Mouse (Mus musculus) limb, embryonic 13.5 days (tissue): ENCODE results near the gene Gm1604a. TPM values are rescaled to one million over a fixed set of nuclear protein-coding genes. Genes with fewer than 3 reads are reported as not detected.

ENCODE experiments used
- polyA plus RNA-seq: library from polyadenylated mRNA; unstranded; fragments of >200 nt; fragmentation: Nextera tagmentation; extraction: Ambion mirVana; gene quantifications from 2 replicates; pipeline ENCODE4 v1.2.1, GENCODE M21; 2015

Gm1604a gene
- polyA plus RNA-seq, 1 experiment from 2014 or later, result not detected

Other genes starting within 250 kb of the Gm1604a start
- 47.5 and 51.9 TPM in 2 replicates for gene Ezr, start 242.8 kb upstream of the Gm1604a start, polyA plus RNA-seq
- 42.9 and 45.8 TPM in 2 replicates for gene Rsph3b, start 76.9 kb upstream of the Gm1604a start, polyA plus RNA-seq
- 61.3 and 61.8 TPM in 2 replicates for gene Tagap1, start 64.4 kb upstream of the Gm1604a start, polyA plus RNA-seq
- gene Rnaset2b, start 54.9 kb upstream of the Gm1604a start, polyA plus RNA-seq, result 185 and 192 TPM in 2 replicates
- gene Gm49721, start 46.7 kb upstream of the Gm1604a start, polyA plus RNA-seq, result 0.23 and 0.32 TPM in 2 replicates
- 14.6 and 16.0 TPM in 2 replicates for gene Rps6ka2, start 144.5 kb downstream of the Gm1604a start, polyA plus RNA-seq